Mouse (Mus musculus): ENCODE data around the gene Lrrc15. TPM values are rescaled to one million over a fixed set of nuclear protein-coding genes. Genes with fewer than 3 reads are reported as not detected.
A peak's percentile ranks its signal among the peaks of the same experiment; 100 is the strongest.

Gene Lrrc15
- polyA plus RNA-seq, 1 experiment from 2014 or later, result 0.29 TPM

GRCm38 (mm10) chr16:30258441-30258840 is 24.6 kb downstream of the Lrrc15 start:
- H3K9ac ChIP-seq, result no peak overlapping the region

GRCm38 (mm10) chr16:30257718-30258117 is 25.3 kb downstream of the Lrrc15 start:
- no peak overlapping the region for H3K4me3 ChIP-seq
- H3K27me3 ChIP-seq, result no peaks in the 10 kb centered on the region; the same call in 1 of the 2 replicates
- ATAC-seq (ENCODE audit: borderline replicate concordance, extremely low read depth, low FRiP score, low TSS enrichment), result no peak
- H3K9me3 ChIP-seq, result no peaks in the 10 kb centered on the region
- H3K9ac ChIP-seq, result no peak overlapping the region
- H3K27ac ChIP-seq, result no peak overlapping the region
- no peak overlapping the region for H3K4me2 ChIP-seq
- WGBS, result 61% methylated on average over 9 of the region's 9 CpGs
- H3K36me3 ChIP-seq, result no peaks in the 10 kb centered on the region
- H3K4me1 ChIP-seq, result no peaks in the 10 kb centered on the region

More at GRCm38 (mm10) chr16:30258441-30258840, 24.6 kb downstream of the Lrrc15 start:
- Histone ChIP-seq H3K4me3 (no peak overlapping the region), H3K4me2 (no peak overlapping the region), H3K36me3 (no peaks in the 10 kb centered on the region), H3K27me3 (no peaks in the 10 kb centered on the region; the same call in 1 of the 2 replicates), H3K27ac (no peak overlapping the region), H3K9me3 (no peaks in the 10 kb centered on the region), H3K4me1 (no peaks in the 10 kb centered on the region)
- WGBS, result 84% methylated on average over 7 of the region's 7 CpGs
- no peak for ATAC-seq (ENCODE audit: borderline replicate concordance, extremely low read depth, low FRiP score, low TSS enrichment)

GRCm38 (mm10) chr16:30255061-30255460 is 28.0 kb downstream of the Lrrc15 start:
- 60% methylated on average over 7 of the region's 7 CpGs for WGBS
- H3K27me3 ChIP-seq, result no peaks in the 10 kb centered on the region; the same call in 1 of the 2 replicates

GRCm38 (mm10) chr16:30253900-30254299 is 29.2 kb downstream of the Lrrc15 start:
- WGBS, result 57% methylated on average over 9 of the region's 9 CpGs

More at GRCm38 (mm10) chr16:30255061-30255460, 28.0 kb downstream of the Lrrc15 start:
- Histone ChIP-seq H3K4me3 (no peak overlapping the region), H3K36me3 (no peaks in the 10 kb centered on the region), H3K9me3 (no peaks in the 10 kb centered on the region), H3K9ac (no peak overlapping the region), H3K4me1 (no peaks in the 10 kb centered on the region; the same call in 1 of the 2 replicates), H3K4me2 (no peak overlapping the region), H3K27ac (no peak overlapping the region)
- no peak for ATAC-seq (ENCODE audit: borderline replicate concordance, extremely low read depth, low FRiP score, low TSS enrichment)

GRCm38 (mm10) chr16:30253374-30253773 is 29.7 kb downstream of the Lrrc15 start:
- Histone ChIP-seq H3K4me1 (no peaks in the 10 kb centered on the region; the same call in 1 of the 2 replicates), H3K9me3 (no peaks in the 10 kb centered on the region), H3K27ac (no peak overlapping the region), H3K27me3 (no peaks in the 10 kb centered on the region; the same call in 1 of the 2 replicates), H3K4me2 (no peak overlapping the region), H3K9ac (no peak overlapping the region), H3K4me3 (no peak overlapping the region), H3K36me3 (no peaks in the 10 kb centered on the region)
- WGBS, result 86% methylated on average over 4 of the region's 4 CpGs
- no peak for ATAC-seq (ENCODE audit: borderline replicate concordance, extremely low read depth, low FRiP score, low TSS enrichment)

More at GRCm38 (mm10) chr16:30253900-30254299, 29.2 kb downstream of the Lrrc15 start:
- no peaks in the 10 kb centered on the region for H3K36me3 ChIP-seq
- no peak for ATAC-seq (ENCODE audit: borderline replicate concordance, extremely low read depth, low FRiP score, low TSS enrichment)
- H3K4me1 ChIP-seq, result no peaks in the 10 kb centered on the region; the same call in 1 of the 2 replicates
- H3K27me3 ChIP-seq, result no peaks in the 10 kb centered on the region; the same call in 1 of the 2 replicates
- H3K9ac ChIP-seq, result no peak overlapping the region
- no peak overlapping the region for H3K4me2 ChIP-seq
- H3K4me3 ChIP-seq, result no peak overlapping the region
- no peak overlapping the region for H3K27ac ChIP-seq
- no peaks in the 10 kb centered on the region for H3K9me3 ChIP-seq

GRCm38 (mm10) chr16:30252003-30252418 is 31.0 kb downstream of the Lrrc15 start:
- H3K4me2 ChIP-seq, result peak overlapping the region; percentile 51
- H3K4me1 ChIP-seq, result no peaks in the 10 kb centered on the region; the same call in 1 of the 2 replicates
- H3K9ac ChIP-seq, result no peak overlapping the region
- peak overlapping the region; percentile 11; the same call in 1 of the 2 replicates for H3K4me3 ChIP-seq
- H3K27ac ChIP-seq, result no peak overlapping the region
- no peaks in the 10 kb centered on the region for H3K9me3 ChIP-seq
- no peaks in the 10 kb centered on the region; the same call in 1 of the 2 replicates for H3K27me3 ChIP-seq
- ATAC-seq (ENCODE audit: borderline replicate concordance, extremely low read depth, low FRiP score, low TSS enrichment), result peak; percentile 44; the same call in 1 of the 2 replicates
- WGBS, result 1% methylated on average over 21 of the region's 21 CpGs
- no peaks in the 10 kb centered on the region for H3K36me3 ChIP-seq

GRCm38 (mm10) chr16:30244037-30244700 is 38.9 kb downstream of the Lrrc15 start:
- Histone ChIP-seq H3K27ac (no peak overlapping the region), H3K36me3 (no peaks in the 10 kb centered on the region), H3K4me2 (no peak overlapping the region), H3K9me3 (no peaks in the 10 kb centered on the region), H3K27me3 (no peaks in the 10 kb centered on the region), H3K9ac (no peak overlapping the region), H3K4me3 (no peak overlapping the region), H3K4me1 (no peaks in the 10 kb centered on the region)
- WGBS, result 42% methylated on average over 12 of the region's 12 CpGs
- no peak for ATAC-seq (ENCODE audit: borderline replicate concordance, extremely low read depth, low FRiP score, low TSS enrichment)

- H3K4me1 ChIP-seq, result no peaks in the 10 kb centered on the region; the same call in 1 of the 2 replicates
- no peak overlapping the region for H3K4me3 ChIP-seq
- H3K27me3 ChIP-seq, result no peaks in the 10 kb centered on the region
- H3K27ac ChIP-seq, result no peak overlapping the region
- H3K9me3 ChIP-seq, result no peaks in the 10 kb centered on the region
- ATAC-seq (ENCODE audit: borderline replicate concordance, extremely low read depth, low FRiP score, low TSS enrichment), result no peak
- WGBS, result 13% methylated on average over 2 of the region's 2 CpGs
- H3K4me2 ChIP-seq, result no peak overlapping the region
- no peaks in the 10 kb centered on the region for H3K36me3 ChIP-seq
- H3K9ac ChIP-seq, result no peak overlapping the region
These were observed 41.4 kb downstream of the Lrrc15 start for GRCm38 (mm10) chr16:30241623-30242022.

GRCm38 (mm10) chr16:30238791-30239190 is 44.3 kb downstream of the Lrrc15 start:
- Histone ChIP-seq H3K36me3 (no peaks in the 10 kb centered on the region), H3K4me2 (no peak overlapping the region), H3K4me1 (peaks cover 20% of the 10 kb centered on the region), H3K9me3 (no peaks in the 10 kb centered on the region), H3K27ac (no peak overlapping the region), H3K27me3 (peaks cover 4% of the 10 kb centered on the region; the same call in 1 of the 2 replicates), H3K9ac (no peak overlapping the region), H3K4me3 (no peak overlapping the region)
- 37% methylated on average over 6 of the region's 6 CpGs for WGBS
- no peak for ATAC-seq (ENCODE audit: borderline replicate concordance, extremely low read depth, low FRiP score, low TSS enrichment)

GRCm38 (mm10) chr16:30236091-30236699 is 46.9 kb downstream of the Lrrc15 start:
- Histone ChIP-seq H3K27ac (peak overlapping the region; percentile 54), H3K4me1 (peaks cover 33% of the 10 kb centered on the region), H3K27me3 (peaks cover 4% of the 10 kb centered on the region; the same call in 1 of the 2 replicates), H3K4me3 (peak overlapping the region; percentile 43), H3K9me3 (no peaks in the 10 kb centered on the region), H3K9ac (peak overlapping the region; percentile 44), H3K36me3 (no peaks in the 10 kb centered on the region), H3K4me2 (peak overlapping the region; percentile 83)
- ATAC-seq (ENCODE audit: borderline replicate concordance, extremely low read depth, low FRiP score, low TSS enrichment), result peak; percentile 55; the same call in 1 of the 2 replicates
- WGBS, result 1% methylated on average over 33 of the region's 33 CpGs

- Histone ChIP-seq H3K9ac (no peak overlapping the region), H3K36me3 (no peaks in the 10 kb centered on the region), H3K4me3 (no peak overlapping the region), H3K4me1 (peaks cover 33% of the 10 kb centered on the region), H3K4me2 (peak overlapping the region; percentile 83), H3K27me3 (peaks cover 4% of the 10 kb centered on the region; the same call in 1 of the 2 replicates), H3K9me3 (no peaks in the 10 kb centered on the region), H3K27ac (peak overlapping the region; percentile 54; the same call in 1 of the 2 replicates)
- 38% methylated on average over 2 of the region's 2 CpGs for WGBS
- ATAC-seq (ENCODE audit: borderline replicate concordance, extremely low read depth, low FRiP score, low TSS enrichment), result no peak
These were observed 47.5 kb downstream of the Lrrc15 start for GRCm38 (mm10) chr16:30235577-30235976.

All from lung, embryonic 15.5 days (tissue).